In the genomic region with DNA sequence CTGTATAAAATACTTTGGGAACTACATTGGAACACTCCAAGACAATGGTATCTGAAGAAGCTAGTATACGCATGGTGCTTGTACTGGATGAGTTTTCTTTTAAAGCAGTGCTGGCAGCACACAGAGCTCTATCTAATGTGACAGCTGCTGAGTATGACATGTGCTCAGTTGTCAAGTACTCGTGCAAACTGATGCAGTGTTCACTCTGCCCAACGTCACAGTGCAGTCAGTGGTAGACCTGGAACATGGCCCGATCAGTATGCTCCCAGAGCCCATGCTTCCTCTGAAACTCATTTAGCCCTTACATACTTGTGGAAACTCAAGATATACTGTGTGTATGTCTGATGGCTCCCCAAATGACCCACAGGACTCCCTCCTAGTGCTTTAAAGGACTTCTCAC, we compare ENCODE assay signal across 23 mouse cellular contexts. TPM values are rescaled to one million over a fixed set of nuclear protein-coding genes. Genes with fewer than 3 reads are reported as not detected.
DNase-seq lines count a peak whose midpoint lies in the region; ATAC-seq and TF ChIP-seq lines count a peak whose summit lies in the region.
"Had no signal": no experiment of that assay in that cellular context is flagged by ENCODE, and none has a peak within 500 bp of the region (broad histone marks: within the 10 kb centered on the region; RNA-seq: fewer than 3 reads in every experiment).

No protein-coding gene starts in this region.

- TF ChIP-seq CTCF in brain, embryonic 14.5 days (IDR thresholded peaks at IDR 0.05; ENCODE audit: borderline replicate concordance, extremely low read depth, insufficient read depth, insufficient read length) = no peak

- no peak overlapping the region for H3K4me2 ChIP-seq in heart, embryonic 16.5 days (ENCODE audit: low read depth, low read length)
- H3K4me2 ChIP-seq: embryonic facial prominence, embryonic 13.5 days; embryonic facial prominence, embryonic 15.5 days; forebrain, embryonic 12.5 days had no signal

- H3K27me3 ChIP-seq in heart, embryonic 16.5 days (ENCODE audit: control insufficient read depth, insufficient read depth, low read length) = no peaks in the 10 kb centered on the region
- H3K27me3 ChIP-seq: embryonic facial prominence, embryonic 13.5 days; embryonic facial prominence, embryonic 15.5 days; forebrain, embryonic 12.5 days had no signal

- peaks cover 3% of the 10 kb centered on the region; the same call in 1 of the 2 replicates for H3K4me1 ChIP-seq in heart, embryonic 16.5 days (ENCODE audit: control insufficient read depth, insufficient read depth, low read length)
- H3K4me1 ChIP-seq: embryonic facial prominence, embryonic 13.5 days; embryonic facial prominence, embryonic 15.5 days; forebrain, embryonic 10.5 days; forebrain, embryonic 12.5 days had no signal

- no peaks in the 10 kb centered on the region; the same call in 1 of the 2 replicates for H3K9me3 ChIP-seq in heart, embryonic 16.5 days (replicated peaks; ENCODE audit: control insufficient read depth, low read length)
- H3K9me3 ChIP-seq: embryonic facial prominence, embryonic 13.5 days; embryonic facial prominence, embryonic 15.5 days; forebrain, embryonic 10.5 days; forebrain, embryonic 12.5 days had no signal

- 54% methylated on average over 4 of the region's 4 CpGs for WGBS in heart, embryonic 16.5 days

- no peak overlapping the region for H3K4me3 ChIP-seq in heart, embryonic 16.5 days (ENCODE audit: low read length)
- H3K4me3 ChIP-seq: embryonic facial prominence, embryonic 13.5 days; embryonic facial prominence, embryonic 15.5 days; erythroblast, embryonic 14.5 days; forebrain, embryonic 10.5 days; forebrain, embryonic 12.5 days had no signal

- peak; percentile 58; the same call in 1 of the 2 replicates for ATAC-seq in heart, embryonic 16.5 days (replicated peaks; ENCODE audit: extremely low read depth, insufficient read depth, low FRiP score)
- ATAC-seq: forebrain, embryonic 14.5 days; forebrain, embryonic 16.5 days had no signal

- H3K36me3 ChIP-seq in heart, embryonic 16.5 days (ENCODE audit: control insufficient read depth, insufficient read depth) = peaks cover 5% of the 10 kb centered on the region; the same call in 1 of the 2 replicates
- H3K36me3 ChIP-seq: embryonic facial prominence, embryonic 15.5 days had no signal

- TF ChIP-seq POLR2A in brain, embryonic 14.5 days (IDR thresholded peaks at IDR 0.05; ENCODE audit: borderline replicate concordance, extremely low read depth, insufficient read depth, insufficient read length, poor library complexity, severe bottlenecking) = no peak

- H3K9ac ChIP-seq in heart, embryonic 16.5 days (ENCODE audit: low read length) = no peak overlapping the region
- H3K9ac ChIP-seq: embryonic facial prominence, embryonic 13.5 days; embryonic facial prominence, embryonic 15.5 days; forebrain, embryonic 12.5 days had no signal

- no peak for DNase-seq in heart, adult 18-20 months
- peak; percentile 12 for DNase-seq in brain, adult 2 months (ENCODE audit: low read depth, low spot score)
- DNase-seq in brain, embryonic 14.5 days (ENCODE audit: low read depth) = peak; percentile 7
- no peak for DNase-seq in gastrocnemius, adult 18-20 months (ENCODE audit: low spot score)
- DNase-seq: adrenal gland, adult 2 months; adrenal gland, postnatal 10 days; adrenal gland, postnatal 25 days; cerebellum, adult 11 months; cerebellum, adult 18-20 months; cerebellum, adult 8-10 months; cerebellum, adult 9-11 months; cerebellum, postnatal 14 days; cerebellum, postnatal 36 days; embryo, embryonic 11 days had no signal

- H3K27ac ChIP-seq in heart, embryonic 16.5 days (ENCODE audit: low read length) = no peak overlapping the region
- H3K27ac ChIP-seq: embryonic facial prominence, embryonic 13.5 days; embryonic facial prominence, embryonic 15.5 days; forebrain, embryonic 10.5 days; forebrain, embryonic 12.5 days had no signal

RNA-seq across cellular contexts. Expression of a gene that starts 25.1 kb away (rescaled TPM):
- polyA plus RNA-seq in heart, embryonic 16.5 days (2015; fragmentation: Nextera tagmentation; extraction: Ambion mirVana) = 33.7 and 35.3 TPM in 2 replicates
- 10 to 100 TPM; 17.2 to 18.5 TPM for total RNA-seq in heart, adult 18-20 months (2021)
- 64.1 and 65.6 TPM in 2 replicates for polyA plus RNA-seq in brain, embryonic 14.5 days (2012; rRNA removed)
- total RNA-seq in gastrocnemius, adult 18-20 months (2021) = 10 to 100 TPM; 19.7 to 22.3 TPM
- total RNA-seq: MEL had no signal

Comparison
In these comparisons a context has a peak if more than half of its experiments do, and no peak if none do; other contexts are left out.
1. DNase-seq: peak in brain, adult 2 months (single experiment) and brain, embryonic 14.5 days (single experiment); none in heart, adult 18-20 months (0 of 2) and gastrocnemius, adult 18-20 months (single experiment).